Mouse (Mus musculus) embryonic facial prominence, embryonic 14.5 days (tissue): ENCODE measurements around the gene Pelo. TPM values are rescaled to one million over a fixed set of nuclear protein-coding genes. Genes with fewer than 3 reads are reported as not detected.

Experiments
- ATAC-seq: fragments of 200-750 bp; cut with Nextera tagmentation; 2 replicates; pipeline ENCODE4 v1.8.0; 2017; ENCODE audit warnings: low read depth, moderate number of reproducible peaks, moderate TSS enrichment
- DNase-seq: peaks from one replicate; pipeline ENCODE4 v3.0.0-alpha.2; 2015; ENCODE audit warnings: low spot score
- H3K27ac ChIP-seq: fragments of 300-500 bp; sonication (generic); replicated peaks from 2 replicates; pipeline ENCODE4 v1.5.1; 2014; ENCODE audit warnings: low read depth, mild to moderate bottlenecking, low read length, moderate library complexity
- H3K27me3 ChIP-seq: fragments of 300-500 bp; sonication (generic); replicated peaks from 2 replicates; pipeline ENCODE4 v1.6.1; 2014; ENCODE audit warnings: low read length; ENCODE audit not compliant: control insufficient read depth, insufficient read depth
- H3K36me3 ChIP-seq: fragments of 300-500 bp; sonication (generic); 2 replicates; pipeline ENCODE4 v1.6.1; 2014; ENCODE audit warnings: low read length, mixed read lengths; ENCODE audit not compliant: control insufficient read depth, insufficient read depth
- H3K4me1 ChIP-seq: fragments of 300-500 bp; sonication (generic); 2 replicates; pipeline ENCODE4 v1.6.1; 2014; ENCODE audit warnings: antibody characterized with exemption, low read length; ENCODE audit not compliant: control insufficient read depth, insufficient read depth
- H3K4me2 ChIP-seq: fragments of 300-500 bp; sonication (generic); 2 replicates; pipeline ENCODE4 v1.6.1; 2014; ENCODE audit warnings: low read depth, mild to moderate bottlenecking, low read length, moderate library complexity, mixed read lengths
- H3K4me3 ChIP-seq: fragments of 300-500 bp; sonication (generic); 2 replicates; pipeline ENCODE4 v1.5.1; 2014; ENCODE audit warnings: low read depth, mild to moderate bottlenecking, low read length
- H3K9ac ChIP-seq: fragments of 300-500 bp; sonication (generic); 2 replicates; pipeline ENCODE4 v1.6.1; 2014; ENCODE audit warnings: low read depth, mild to moderate bottlenecking, low read length, moderate library complexity, mixed read lengths
- H3K9me3 ChIP-seq: fragments of 300-500 bp; sonication (generic); 2 replicates; pipeline ENCODE4 v1.6.1; 2016; ENCODE audit warnings: low read length; ENCODE audit not compliant: control insufficient read depth
- WGBS: fragments of 180-500 bp; shearing (Covaris S2); extraction: QIAGEN DNeasy Blood & Tissue Kit; methylation state at CpG from one replicate; pipeline ENCODE4 v1.1.7; 2014; 5-methylcytosine and 5-hydroxymethylcytosine counted together
- polyA plus RNA-seq: library from polyadenylated mRNA; unstranded; fragments of >200 nt; fragmentation: Nextera tagmentation; extraction: Ambion mirVana; gene quantifications from 2 replicates; pipeline ENCODE4 v1.2.1, GENCODE M21; 2014

The Pelo gene
- polyA plus RNA-seq, 1 experiment from 2014 or later, result 6.6 TPM

DNA sequence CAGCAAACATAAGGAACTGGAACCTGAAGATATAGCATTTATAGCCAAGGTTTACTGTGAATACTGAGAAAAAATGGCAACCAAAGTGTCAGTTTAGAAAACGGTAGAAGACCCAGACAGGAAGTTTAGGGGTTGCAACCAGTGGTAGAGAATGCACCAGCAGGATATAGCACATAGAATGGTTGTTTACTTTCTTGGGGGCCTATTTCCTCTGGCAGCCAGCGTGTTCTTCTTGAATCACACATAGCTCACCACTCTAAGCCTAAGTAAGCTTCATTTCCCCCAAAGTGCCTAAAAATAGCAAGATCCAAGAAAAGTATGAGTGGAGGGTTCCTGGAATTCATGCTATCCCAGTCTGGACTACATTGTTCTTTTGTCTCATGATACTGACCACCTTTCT lies 47.3 kb downstream of the Pelo start:
- Histone ChIP-seq H3K4me1 (no peaks in the 10 kb centered on the region), H3K4me2 (no peak overlapping the region), H3K4me3 (no peak overlapping the region), H3K27me3 (no peaks in the 10 kb centered on the region), H3K9ac (no peak overlapping the region), H3K27ac (no peak overlapping the region), H3K36me3 (no peaks in the 10 kb centered on the region), H3K9me3 (no peaks in the 10 kb centered on the region)
- 57% methylated on average over 2 of the region's 2 CpGs for WGBS
- ATAC-seq (no peak), DNase-seq (no peak)

Other genes starting within 250 kb of the Pelo start
- 3.4 and 5.0 TPM in 2 replicates for gene Itga2, start 158.1 kb downstream of the Pelo start, polyA plus RNA-seq
- gene Gm49395, start 11.7 kb upstream of the Pelo start, polyA plus RNA-seq, result 4.7 and 6.1 TPM in 2 replicates
- 11.6 and 12.6 TPM in 2 replicates for gene Itga1, start 11.8 kb upstream of the Pelo start, polyA plus RNA-seq